ENCODE assay signal across 15 mouse cellular contexts in the genomic region with DNA sequence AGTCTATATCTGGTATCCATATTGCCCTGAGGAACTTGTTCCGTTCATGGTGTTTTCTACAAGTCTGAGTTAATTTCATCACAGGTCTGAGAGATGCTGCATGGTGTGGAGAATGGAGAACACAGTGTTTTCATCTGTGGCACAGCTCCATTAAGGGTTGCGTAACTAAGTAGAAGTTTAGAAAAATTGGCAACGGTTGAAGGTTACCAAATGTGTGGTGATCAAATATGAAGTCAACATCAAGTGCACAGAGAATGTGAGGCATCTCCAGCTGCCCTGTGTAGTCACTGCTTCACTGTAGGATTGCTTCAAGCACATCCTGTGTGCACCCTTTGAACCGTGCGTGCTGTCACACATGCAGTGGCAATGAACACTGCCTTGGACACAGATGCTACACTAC. TPM values are rescaled to one million over a fixed set of nuclear protein-coding genes. Genes with fewer than 3 reads are reported as not detected.
A peak's percentile ranks its signal among the peaks of the same experiment; 100 is the strongest.
DNase-seq lines count a peak whose midpoint lies in the region; ATAC-seq and TF ChIP-seq lines count a peak whose summit lies in the region.
"Had no signal": no experiment of that assay in that cellular context is flagged by ENCODE, and none has a peak within 500 bp of the region (broad histone marks: within the 10 kb centered on the region; RNA-seq: fewer than 3 reads in every experiment).

No protein-coding gene starts in this region.

- H3K27ac ChIP-seq in lung, postnatal 0 days (ENCODE audit: low read length), result no peak overlapping the region
- no peak overlapping the region for H3K27ac ChIP-seq in hindbrain, embryonic 13.5 days
- H3K27ac ChIP-seq: forebrain, embryonic 15.5 days; kidney, postnatal 0 days; neural tube, embryonic 12.5 days had no signal

- no peaks in the 10 kb centered on the region for H3K4me1 ChIP-seq in lung, postnatal 0 days (ENCODE audit: insufficient read depth, low read depth, low read length)
- no peaks in the 10 kb centered on the region for H3K4me1 ChIP-seq in hindbrain, embryonic 13.5 days (replicated peaks)
- H3K4me1 ChIP-seq: forebrain, embryonic 15.5 days; neural tube, embryonic 12.5 days had no signal

- H3K36me3 ChIP-seq in lung, postnatal 0 days (ENCODE audit: insufficient read depth, low read length), result no peaks in the 10 kb centered on the region
- H3K36me3 ChIP-seq in hindbrain, embryonic 13.5 days, result no peaks in the 10 kb centered on the region
- H3K36me3 ChIP-seq: forebrain, embryonic 15.5 days; neural tube, embryonic 12.5 days had no signal

- peak; percentile 79 for TF ChIP-seq EP300 in lung, postnatal 0 days (IDR thresholded peaks at IDR 0.05)

- H3K4me3 ChIP-seq in lung, postnatal 0 days (ENCODE audit: low read depth, low read length), result no peak overlapping the region
- no peak overlapping the region for H3K4me3 ChIP-seq in hindbrain, embryonic 13.5 days
- H3K4me3 ChIP-seq: forebrain, embryonic 15.5 days; neural tube, embryonic 12.5 days had no signal

- TF ChIP-seq CTCF in lung, postnatal 0 days (IDR thresholded peaks at IDR 0.05), result no peak

- DNase-seq in heart, adult 18-20 months, result peak; percentile 79 to 87
- DNase-seq in heart, postnatal 4 days, result no peak
- peak; percentile 56 for DNase-seq in 3T3-L1 (ENCODE audit: low read depth, low spot score)
- DNase-seq in adrenal gland, postnatal 36 days, result peak; percentile 47 to 61
- peak; percentile 87 for DNase-seq in lung, postnatal 0 days (ENCODE audit: low spot score)
- no peak for DNase-seq in frontal cortex, postnatal 14 days (ENCODE audit: low spot score in 2 of 2)
- DNase-seq in ovary, postnatal 36 days (ENCODE audit: low spot score), result no peak
- DNase-seq: cerebellum, adult 9-10 months; thymus, adult 2 months had no signal

- 54% methylated on average over 5 of the region's 5 CpGs for WGBS in lung, postnatal 0 days
- 94% methylated on average over 5 of the region's 5 CpGs for WGBS in hindbrain, embryonic 13.5 days

- no peak overlapping the region for H3K9ac ChIP-seq in lung, postnatal 0 days (replicated peaks; ENCODE audit: low read depth)
- H3K9ac ChIP-seq in hindbrain, embryonic 13.5 days, result no peak overlapping the region
- H3K9ac ChIP-seq: forebrain, embryonic 15.5 days; neural tube, embryonic 12.5 days had no signal

- no peaks in the 10 kb centered on the region for H3K9me3 ChIP-seq in lung, postnatal 0 days (ENCODE audit: low read length)
- no peaks in the 10 kb centered on the region for H3K9me3 ChIP-seq in hindbrain, embryonic 13.5 days
- H3K9me3 ChIP-seq: forebrain, embryonic 15.5 days; neural tube, embryonic 12.5 days had no signal

- H3K4me2 ChIP-seq in lung, postnatal 0 days (replicated peaks; ENCODE audit: low read depth, low read length), result no peak overlapping the region
- H3K4me2 ChIP-seq in hindbrain, embryonic 13.5 days, result no peak overlapping the region
- H3K4me2 ChIP-seq: forebrain, embryonic 15.5 days; midbrain, embryonic 11.5 days; neural tube, embryonic 12.5 days had no signal

- ATAC-seq in lung, postnatal 0 days, result peak; percentile 96
- no peak for ATAC-seq in hindbrain, embryonic 13.5 days (ENCODE audit: low FRiP score)
- ATAC-seq: forebrain, embryonic 15.5 days had no signal

- H3K27me3 ChIP-seq in lung, postnatal 0 days (replicated peaks; ENCODE audit: insufficient read depth, low read length), result no peaks in the 10 kb centered on the region
- H3K27me3 ChIP-seq in hindbrain, embryonic 13.5 days, result no peaks in the 10 kb centered on the region
- H3K27me3 ChIP-seq: forebrain, embryonic 15.5 days; neural tube, embryonic 12.5 days had no signal

RNA-seq across cellular contexts. Expression of a gene that starts 21.7 kb away (rescaled TPM):
- under 1 TPM in 1 of 2 experiments, not detected in 1; 0.18 TPM for total RNA-seq in heart, adult 18-20 months (2021)
- under 1 TPM in 1 of 2 experiments, not detected in 1; 0.27 TPM for total RNA-seq in heart, postnatal 4 days (2021)
- total RNA-seq in adrenal gland, postnatal 36 days (2021), result 1 to 10 TPM; 1.3 to 1.5 TPM
- polyA plus RNA-seq in lung, postnatal 0 days (2015; fragmentation: Nextera tagmentation; extraction: Ambion mirVana), result 0.54 and 0.81 TPM in 2 replicates
- polyA plus RNA-seq in hindbrain, embryonic 13.5 days (2015; fragmentation: Nextera tagmentation; extraction: Ambion mirVana), result 0.88 and 1.1 TPM in 2 replicates

RNA-seq across cellular contexts. Expression of a gene that starts 23.1 kb away (rescaled TPM):
- total RNA-seq in heart, adult 18-20 months (2021), result 1 to 10 TPM; 1.7 to 2.0 TPM
- total RNA-seq in heart, postnatal 4 days (2021), result 1 to 10 TPM; 1.6 to 1.9 TPM
- 10 to 100 TPM; 10.4 to 10.6 TPM for total RNA-seq in adrenal gland, postnatal 36 days (2021)
- polyA plus RNA-seq in lung, postnatal 0 days (2015; fragmentation: Nextera tagmentation; extraction: Ambion mirVana), result 1.5 and 1.7 TPM in 2 replicates
- 5.7 and 6.4 TPM in 2 replicates for polyA plus RNA-seq in hindbrain, embryonic 13.5 days (2015; fragmentation: Nextera tagmentation; extraction: Ambion mirVana)
- total RNA-seq: CH12.LX had no signal

RNA-seq across cellular contexts. Expression of a gene that starts 38.5 kb away (rescaled TPM):
- total RNA-seq in heart, adult 18-20 months (2021), result 1 to 10 TPM; 1.2 to 1.6 TPM
- 1 to 10 TPM; 3.2 to 4.5 TPM for total RNA-seq in heart, postnatal 4 days (2021)
- 10 to 100 TPM; 19.3 to 66.2 TPM for total RNA-seq in adrenal gland, postnatal 36 days (2021)
- polyA plus RNA-seq in lung, postnatal 0 days (2015; fragmentation: Nextera tagmentation; extraction: Ambion mirVana), result 1.8 and 1.9 TPM in 2 replicates
- polyA plus RNA-seq in hindbrain, embryonic 13.5 days (2015; fragmentation: Nextera tagmentation; extraction: Ambion mirVana), result 30.2 and 31.1 TPM in 2 replicates

RNA-seq across cellular contexts. Expression of a gene that starts 38.6 kb away (rescaled TPM):
- 10 to 100 TPM; 11.0 to 13.1 TPM for total RNA-seq in heart, adult 18-20 months (2021)
- 10 to 100 TPM; 15.6 to 16.7 TPM for total RNA-seq in heart, postnatal 4 days (2021)
- 10 to 100 TPM; 37.0 to 56.4 TPM for total RNA-seq in adrenal gland, postnatal 36 days (2021)
- 37.5 and 48.2 TPM in 2 replicates for polyA plus RNA-seq in lung, postnatal 0 days (2015; fragmentation: Nextera tagmentation; extraction: Ambion mirVana)
- 83.5 and 93.7 TPM in 2 replicates for polyA plus RNA-seq in hindbrain, embryonic 13.5 days (2015; fragmentation: Nextera tagmentation; extraction: Ambion mirVana)

Comparison
In these comparisons a context has a peak if more than half of its experiments do, and no peak if none do; other contexts are left out.
1. DNase-seq: peak in heart, adult 18-20 months (2 of 2), 3T3-L1 (single experiment), adrenal gland, postnatal 36 days (2 of 2) and lung, postnatal 0 days (single experiment); none in heart, postnatal 4 days (single experiment), frontal cortex, postnatal 14 days (0 of 2) and ovary, postnatal 36 days (single experiment).